Mouse (Mus musculus): ENCODE measurements around the gene Tff2. TPM values are rescaled to one million over a fixed set of nuclear protein-coding genes. Genes with fewer than 3 reads are reported as not detected.

The Tff2 gene
- total RNA-seq, 4 experiments from 2014 or later = not detected

DNA sequence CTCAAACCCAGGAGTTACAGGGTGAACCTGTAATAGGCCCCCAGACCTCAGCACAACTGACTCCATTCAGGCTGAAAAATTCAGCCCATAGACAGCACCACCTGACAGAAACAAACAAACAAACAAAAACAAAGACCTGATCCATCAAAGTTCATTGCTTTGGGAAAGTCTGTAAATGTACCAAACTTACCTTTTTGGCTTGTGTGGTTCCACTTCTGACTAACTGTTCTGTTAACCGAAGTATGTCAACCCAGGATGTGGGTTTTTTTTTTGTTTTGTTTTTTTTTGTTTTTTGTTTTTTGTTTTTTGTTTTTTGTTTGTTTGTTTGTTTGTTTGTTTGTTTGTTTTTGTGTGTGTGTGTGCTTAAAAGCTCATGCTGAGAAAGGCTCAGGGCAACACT is 7.3 kb downstream of the Tff2 start:
- DNase-seq (ENCODE audit: low spot score) = no peak

- no peak for DNase-seq (ENCODE audit: low spot score)
Measured at GRCm38 (mm10) chr17:31136291-31136690, 7.8 kb downstream of the Tff2 start.

GRCm38 (mm10) chr17:31134913-31135312 is 9.2 kb downstream of the Tff2 start:
- no peak for DNase-seq (ENCODE audit: low spot score)

DNA sequence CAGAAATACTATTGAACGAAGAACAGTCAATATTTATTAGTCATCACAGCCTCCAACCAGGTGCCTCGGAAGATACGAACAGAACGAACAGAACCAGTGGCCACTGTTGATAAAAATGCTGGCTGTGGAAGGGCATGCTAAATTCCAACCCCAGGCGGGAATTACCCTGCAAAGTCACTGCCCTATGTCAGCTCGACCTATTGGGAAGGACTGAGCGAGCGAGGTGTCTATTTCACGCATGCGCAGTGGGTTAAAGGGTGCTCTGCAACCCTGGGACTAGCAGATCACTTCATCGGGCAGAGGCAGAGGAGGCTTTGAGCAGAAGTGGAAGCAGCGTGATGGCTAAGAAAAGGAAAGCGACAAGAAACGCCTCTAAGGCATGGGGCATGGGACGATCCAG is 10.3 kb downstream of the Tff2 start:
- DNase-seq (ENCODE audit: low spot score) = no peak

- DNase-seq (ENCODE audit: low spot score) = no peak
Measured at GRCm38 (mm10) chr17:31131269-31131821, 12.7 kb downstream of the Tff2 start.

DNA sequence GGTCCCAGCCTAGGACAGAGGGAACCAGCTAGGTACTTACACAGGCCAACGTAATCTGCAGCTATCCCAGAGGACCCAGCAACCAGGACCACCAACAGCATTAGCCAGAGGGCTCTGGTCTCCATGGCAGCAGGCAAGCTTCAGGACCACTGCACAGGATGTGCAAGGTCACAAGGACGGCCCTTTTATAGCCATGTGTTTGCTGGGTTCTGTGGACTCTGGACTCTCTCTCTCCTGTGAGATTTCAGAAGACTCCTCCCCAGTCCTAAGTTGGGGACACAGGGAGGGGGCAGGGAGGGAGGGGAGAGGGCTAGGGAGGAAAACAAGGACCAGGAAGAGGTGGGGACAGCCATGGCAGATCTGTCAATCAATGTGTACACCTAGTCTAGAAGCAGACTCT is 14.6 kb downstream of the Tff2 start, which contains the start of gene Tff3:
TSS of gene Tff3 (minus strand) at position 195 of the 400 bp plus-strand sequence.
- DNase-seq (ENCODE audit: low spot score) = no peak

- no peak for DNase-seq (ENCODE audit: low spot score)
Measured at GRCm38 (mm10) chr17:31128708-31129318, 15.3 kb downstream of the Tff2 start.

GRCm38 (mm10) chr17:31125548-31126266 is 18.4 kb downstream of the Tff2 start:
- no peak for DNase-seq (ENCODE audit: low spot score)

GRCm38 (mm10) chr17:31121975-31122374 is 22.1 kb downstream of the Tff2 start:
- peak; percentile 12 for DNase-seq (ENCODE audit: low spot score)

GRCm38 (mm10) chr17:31119429-31119828 is 24.7 kb downstream of the Tff2 start:
- DNase-seq (ENCODE audit: low spot score) = peak; percentile 72

DNA sequence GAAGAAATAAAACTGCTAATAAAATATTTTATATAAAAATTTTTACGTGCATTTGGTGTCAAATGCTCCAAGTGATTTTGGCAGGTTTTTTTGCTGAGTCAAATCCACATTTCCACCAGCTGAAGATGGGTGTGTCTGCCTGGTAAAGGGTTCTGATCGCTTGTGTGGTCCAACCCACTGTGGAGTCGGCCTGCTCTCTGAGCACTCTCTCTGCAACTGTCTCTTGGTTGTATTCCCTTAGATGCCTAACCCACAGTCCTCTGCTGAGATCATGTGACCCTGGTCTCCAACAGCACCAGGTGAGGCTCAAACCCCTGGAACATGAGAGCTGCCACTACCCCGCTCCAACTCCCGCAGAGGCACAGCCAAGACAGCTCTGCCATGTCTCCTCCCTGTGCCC is 26.1 kb downstream of the Tff2 start:
- no peak for DNase-seq (ENCODE audit: low spot score)

GRCm38 (mm10) chr17:31116063-31116462 is 28.0 kb downstream of the Tff2 start:
- no peak for DNase-seq (ENCODE audit: low spot score)

GRCm38 (mm10) chr17:31113191-31113856 is 30.8 kb downstream of the Tff2 start:
- no peak for DNase-seq (ENCODE audit: low spot score)

DNA sequence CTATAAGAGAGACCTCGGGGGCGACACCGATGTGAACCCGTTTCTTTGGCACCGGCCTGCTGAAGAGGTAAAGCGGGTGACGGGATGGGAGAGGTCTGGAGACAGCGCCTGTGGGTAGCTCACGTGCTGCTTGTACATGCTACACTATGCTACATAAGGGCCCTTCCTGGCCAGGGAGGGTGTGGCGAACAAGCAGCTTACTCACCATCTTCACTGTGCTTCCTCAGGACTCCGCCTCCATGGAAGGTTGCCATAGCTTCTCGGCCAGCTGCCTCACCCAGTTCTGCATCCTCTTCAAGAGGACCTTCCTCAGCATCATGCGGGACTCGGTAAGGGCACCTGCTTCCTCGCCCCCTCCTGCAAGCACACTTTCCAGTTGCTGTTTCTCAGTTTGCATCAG is 35.7 kb downstream of the Tff2 start:
- DNase-seq (ENCODE audit: low spot score) = no peak

DNA sequence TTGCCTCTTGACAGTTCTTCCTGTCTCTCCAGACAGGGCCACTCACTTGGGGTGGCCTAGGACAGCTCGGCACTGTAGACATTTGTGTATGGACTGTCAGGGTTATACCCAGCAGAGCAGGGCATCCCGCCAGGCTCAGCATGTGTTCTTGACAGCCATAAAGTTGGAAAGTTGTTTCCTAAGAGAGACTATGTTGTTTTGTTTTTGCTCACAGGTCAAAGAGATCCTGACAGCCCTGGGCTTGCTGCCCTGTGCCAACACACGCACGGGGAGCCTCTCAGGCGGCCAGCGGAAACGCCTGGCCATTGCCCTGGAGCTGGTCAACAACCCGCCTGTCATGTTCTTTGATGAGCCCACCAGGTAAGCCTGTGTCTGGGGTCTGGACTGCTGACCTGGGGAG is 40.3 kb downstream of the Tff2 start:
- no peak for DNase-seq (ENCODE audit: low spot score)

- no peak for DNase-seq (ENCODE audit: low spot score)
Measured at GRCm38 (mm10) chr17:31103007-31103570, 41.0 kb downstream of the Tff2 start.

GRCm38 (mm10) chr17:31098788-31099187 is 45.3 kb downstream of the Tff2 start:
- DNase-seq (ENCODE audit: low spot score) = no peak

DNA sequence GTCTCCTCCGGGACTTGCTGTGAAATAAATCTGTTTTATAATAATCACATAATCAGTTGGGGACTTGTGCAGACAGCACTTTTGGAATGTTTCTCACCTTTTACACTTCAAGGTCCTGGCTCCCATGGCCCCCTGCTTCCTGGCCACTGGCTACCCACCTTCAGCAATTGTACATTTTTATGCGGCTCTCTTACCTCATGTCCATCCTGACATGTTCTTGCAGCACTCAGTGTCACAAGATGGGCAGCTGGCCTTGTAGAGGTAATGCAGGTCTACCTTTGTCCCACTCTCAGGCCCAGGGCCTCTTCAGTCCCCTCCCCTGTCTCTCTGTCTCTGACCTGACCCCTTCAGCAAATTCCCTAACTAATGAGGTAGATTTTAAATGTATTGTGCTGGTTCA is 47.2 kb downstream of the Tff2 start:
- DNase-seq (ENCODE audit: low spot score) = no peak

GRCm38 (mm10) chr17:31095570-31095969 is 48.5 kb downstream of the Tff2 start:
- DNase-seq (ENCODE audit: low spot score) = no peak

DNA sequence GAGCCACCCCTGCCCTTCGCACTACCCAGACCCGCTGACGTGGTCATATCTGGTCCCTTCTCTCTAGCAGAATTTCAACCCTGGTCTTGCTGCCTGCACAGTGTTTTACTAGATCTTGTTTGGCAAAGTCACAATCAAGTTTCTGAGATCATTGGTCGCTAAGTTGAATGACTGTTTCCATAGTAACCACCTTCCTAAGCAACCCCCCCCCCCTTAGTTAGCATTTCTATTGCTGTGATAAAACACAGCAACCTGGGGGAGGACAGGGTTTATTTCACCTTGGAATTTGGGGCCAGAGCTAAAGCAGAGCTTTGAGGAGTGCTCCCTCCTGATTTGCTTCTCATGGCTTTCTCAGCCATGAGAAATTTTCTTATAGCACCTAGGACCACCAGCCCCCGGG is 49.3 kb downstream of the Tff2 start:
- no peak for DNase-seq (ENCODE audit: low spot score)
